Mouse (Mus musculus) stomach, adult 2 months (tissue): ENCODE measurements around the gene Gm13275. TPM values are rescaled to one million over a fixed set of nuclear protein-coding genes. Genes with fewer than 3 reads are reported as not detected.

ENCODE experiments used
- polyA plus RNA-seq: library from polyadenylated mRNA; depleted of rRNA; stranded (reverse); fragments of >200 nt; gene quantifications from 2 replicates; pipeline ENCODE4 v1.2.3, GENCODE M21; 2012; rRNA removed

The Gm13275 gene
- polyA plus RNA-seq, 1 experiment: not detected

Other genes with a start within 250 kb of the Gm13275 start
- gene Ifna15, start 236.2 kb upstream of the Gm13275 start, polyA plus RNA-seq: not detected in 2 replicates
- gene Ifna14, start 222.7 kb upstream of the Gm13275 start, polyA plus RNA-seq: not detected in 2 replicates
- not detected in 2 replicates for gene Ifna9, start 202.1 kb upstream of the Gm13275 start, polyA plus RNA-seq
- not detected in 2 replicates for gene Ifna12, start 191.1 kb upstream of the Gm13275 start, polyA plus RNA-seq
- gene C87499, start 160.1 kb upstream of the Gm13275 start, polyA plus RNA-seq: not detected in 2 replicates
- not detected in 2 replicates for gene Ifna13, start 150.0 kb upstream of the Gm13275 start, polyA plus RNA-seq
- not detected in 2 replicates for gene Ifna16, start 117.6 kb upstream of the Gm13275 start, polyA plus RNA-seq
- not detected in 2 replicates for gene Ifna2, start 110.6 kb upstream of the Gm13275 start, polyA plus RNA-seq
- gene Ifnab, start 103.1 kb upstream of the Gm13275 start, polyA plus RNA-seq: not detected in 2 replicates
- 0.30 TPM in 1 of 2 replicates, not detected in the other for gene Gm26566, start 72.7 kb upstream of the Gm13275 start, polyA plus RNA-seq
- gene Klhl9, start 72.0 kb upstream of the Gm13275 start, polyA plus RNA-seq: 3.6 and 6.2 TPM in 2 replicates
- gene Gm13271, start 39.6 kb upstream of the Gm13275 start, polyA plus RNA-seq: not detected in 2 replicates
- gene Gm13283, start 34.4 kb upstream of the Gm13275 start, polyA plus RNA-seq: not detected in 2 replicates
- 0.08 TPM in 1 of 2 replicates, not detected in the other for gene Gm13290, start 20.7 kb upstream of the Gm13275 start, polyA plus RNA-seq
- gene Gm13289, start 17.6 kb upstream of the Gm13275 start, polyA plus RNA-seq: not detected in 2 replicates
- not detected in 2 replicates for gene Gm13272, start 14.6 kb upstream of the Gm13275 start, polyA plus RNA-seq
- gene Ifnz, start 12.4 kb upstream of the Gm13275 start, polyA plus RNA-seq: not detected in 2 replicates
- gene Gm13276, start 8.8 kb upstream of the Gm13275 start, polyA plus RNA-seq: not detected in 2 replicates
- gene Gm13277, start 5.9 kb upstream of the Gm13275 start, polyA plus RNA-seq: not detected in 2 replicates
- not detected in 2 replicates for gene Gm13278, start 2.9 kb upstream of the Gm13275 start, polyA plus RNA-seq
- gene Gm13279, start 2.9 kb downstream of the Gm13275 start, polyA plus RNA-seq: not detected in 2 replicates
- not detected in 2 replicates for gene Gm13285, start 5.2 kb downstream of the Gm13275 start, polyA plus RNA-seq
- gene Gm13287, start 8.8 kb downstream of the Gm13275 start, polyA plus RNA-seq: not detected in 2 replicates
- gene Gm13288, start 11.0 kb downstream of the Gm13275 start, polyA plus RNA-seq: not detected in 2 replicates
- gene Ifna7, start 21.7 kb downstream of the Gm13275 start, polyA plus RNA-seq: not detected in 2 replicates
- not detected in 2 replicates for gene Ifna11, start 25.5 kb downstream of the Gm13275 start, polyA plus RNA-seq
- not detected in 2 replicates for gene Ifna6, start 32.9 kb downstream of the Gm13275 start, polyA plus RNA-seq
- gene Ifna5, start 41.0 kb downstream of the Gm13275 start, polyA plus RNA-seq: not detected in 2 replicates
- gene Ifna4, start 47.4 kb downstream of the Gm13275 start, polyA plus RNA-seq: not detected in 2 replicates
- gene Ifna1, start 55.6 kb downstream of the Gm13275 start, polyA plus RNA-seq: not detected in 2 replicates
- 0.12 TPM in 1 of 2 replicates, not detected in the other for gene Ifne, start 85.7 kb downstream of the Gm13275 start, polyA plus RNA-seq